Mouse (Mus musculus) bone marrow, adult 2 months (tissue): ENCODE measurements at regions not wholly inside any gene's neighbourhood (a gene's known extent, or its start where the extent isn't known, plus 50 kb on each side); places are given as distances from the start of the nearest gene placed in this dataset.

ENCODE experiments used
- CTCF ChIP-seq: fragments of 200-500 bp; IDR thresholded peaks from 2 replicates; pipeline ENCODE4 v1.5.1; 2011; ENCODE audit warnings: low read length, control low read depth; ENCODE audit not compliant: control insufficient read depth, insufficient read depth
- POLR2A ChIP-seq: fragments of 200-500 bp; IDR thresholded peaks from 2 replicates; pipeline ENCODE4 v1.6.1; 2011; ENCODE audit warnings: low read depth, mild to moderate bottlenecking, control low read depth, low read length, borderline replicate concordance; ENCODE audit not compliant: control insufficient read depth

DNA sequence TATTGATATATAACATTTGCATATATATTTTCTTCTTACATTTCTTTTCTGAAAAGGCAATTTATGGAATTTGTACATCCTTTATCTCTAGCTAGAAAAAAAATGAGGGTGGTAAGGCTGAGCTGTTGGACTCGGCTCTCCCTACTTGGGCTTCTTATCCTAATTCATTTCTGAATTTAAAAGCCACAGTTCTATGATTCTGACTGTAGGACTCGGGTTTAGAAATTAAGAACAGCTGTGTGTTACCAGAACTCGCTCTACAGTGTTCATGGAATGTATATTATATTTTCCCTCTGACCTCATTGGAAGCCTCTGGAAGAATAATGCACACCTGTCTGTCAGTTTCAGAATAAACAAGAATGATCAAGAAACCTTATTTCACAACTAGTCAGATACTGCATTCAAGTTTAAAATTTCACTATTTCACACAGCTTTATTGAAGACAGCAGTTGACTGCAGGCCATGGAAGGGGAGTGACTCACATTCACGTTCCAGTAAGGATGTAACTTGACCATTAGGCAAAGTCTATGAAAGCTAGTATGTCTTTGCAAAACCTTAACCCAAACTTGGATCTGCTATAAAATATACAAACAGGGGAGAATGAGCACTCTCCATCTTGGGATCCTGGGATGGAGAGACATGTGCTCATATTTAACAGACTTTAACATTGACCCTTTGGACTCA lies 207.4 kb downstream of the Papss1 start:
- TF ChIP-seq CTCF (no peak), POLR2A (no peak)
